In the genomic region with DNA sequence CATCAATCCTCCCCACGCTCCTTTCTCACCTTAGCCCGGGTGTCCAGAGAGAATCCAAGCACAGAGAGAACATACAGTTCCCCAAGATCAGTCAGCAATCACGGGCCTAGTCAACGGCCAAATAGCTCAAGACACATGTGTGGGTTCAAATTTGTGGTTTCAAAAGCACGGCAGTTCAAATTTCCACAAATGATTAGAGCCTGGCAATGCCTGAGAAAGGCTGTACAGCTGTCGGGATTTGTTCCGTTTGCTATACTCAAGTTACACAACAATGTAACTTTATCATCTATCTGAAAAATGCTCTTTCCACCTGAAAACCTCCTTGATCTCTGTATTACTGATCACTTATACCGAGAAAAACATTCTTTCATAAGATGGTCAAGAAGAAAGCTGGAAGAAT, we compare ENCODE assay signal across 8 mouse cellular contexts. TPM values are rescaled to one million over a fixed set of nuclear protein-coding genes. Genes with fewer than 3 reads are reported as not detected.
DNase-seq lines count a peak whose midpoint lies in the region; ATAC-seq and TF ChIP-seq lines count a peak whose summit lies in the region.

No protein-coding gene starts in this region.

- no peak for TF ChIP-seq CTCF in kidney, postnatal 0 days (IDR thresholded peaks at IDR 0.05; ENCODE audit: low read depth)
- TF ChIP-seq CTCF in intestine, postnatal 0 days (IDR thresholded peaks at IDR 0.05; ENCODE audit: low read depth): no peak

- no peaks in the 10 kb centered on the region for H3K27me3 ChIP-seq in kidney, postnatal 0 days (ENCODE audit: insufficient read depth, low read length)
- H3K27me3 ChIP-seq in forebrain, embryonic 11.5 days (ENCODE audit: control insufficient read depth, insufficient read depth, low read length): peaks cover 2% of the 10 kb centered on the region; the same call in 1 of the 2 replicates
- 0 out of 2 replicates have a peak, but pooled peaks cover 2% of the 10 kb centered on the region for H3K27me3 ChIP-seq in intestine, postnatal 0 days (replicated peaks; ENCODE audit: control insufficient read depth, insufficient read depth, low read length)
- H3K27me3 ChIP-seq in neural tube, embryonic 13.5 days: peaks cover 12% of the 10 kb centered on the region; the same call in 1 of the 2 replicates

- no peak for ATAC-seq in kidney, postnatal 0 days (replicated peaks; ENCODE audit: low FRiP score, low read depth)
- no peak for ATAC-seq in forebrain, embryonic 11.5 days (replicated peaks; ENCODE audit: low FRiP score)
- 0 out of 2 replicates have a peak, but pooled peaks have one; percentile 3 for ATAC-seq in intestine, postnatal 0 days
- ATAC-seq in neural tube, embryonic 13.5 days (ENCODE audit: low read depth): no peak

- peak overlapping the region; percentile 96 for H3K4me2 ChIP-seq in kidney, postnatal 0 days (ENCODE audit: low read length)
- H3K4me2 ChIP-seq in forebrain, embryonic 11.5 days (ENCODE audit: low read depth, low read length, severe bottlenecking): peak overlapping the region; percentile 89
- peak overlapping the region; percentile 95 for H3K4me2 ChIP-seq in intestine, postnatal 0 days (replicated peaks; ENCODE audit: low read depth)
- peak overlapping the region; percentile 88 for H3K4me2 ChIP-seq in neural tube, embryonic 13.5 days

- no peaks in the 10 kb centered on the region for H3K9me3 ChIP-seq in kidney, postnatal 0 days (replicated peaks; ENCODE audit: low read length)
- no peaks in the 10 kb centered on the region for H3K9me3 ChIP-seq in forebrain, embryonic 11.5 days (ENCODE audit: control insufficient read depth, low read length)
- H3K9me3 ChIP-seq in intestine, postnatal 0 days (ENCODE audit: control insufficient read depth): no peaks in the 10 kb centered on the region
- peaks cover 3% of the 10 kb centered on the region; the same call in 1 of the 2 replicates for H3K9me3 ChIP-seq in neural tube, embryonic 13.5 days

- H3K4me1 ChIP-seq in kidney, postnatal 0 days (replicated peaks; ENCODE audit: insufficient read depth, low read length): peaks cover 8% of the 10 kb centered on the region; the same call in 1 of the 2 replicates
- H3K4me1 ChIP-seq in forebrain, embryonic 11.5 days (replicated peaks; ENCODE audit: control insufficient read depth, insufficient read depth, low read length): peaks cover 2% of the 10 kb centered on the region; the same call in 1 of the 2 replicates
- no peaks in the 10 kb centered on the region; the same call in 1 of the 2 replicates for H3K4me1 ChIP-seq in intestine, postnatal 0 days (replicated peaks; ENCODE audit: control insufficient read depth, insufficient read depth, low read length)
- peaks cover 13% of the 10 kb centered on the region for H3K4me1 ChIP-seq in neural tube, embryonic 13.5 days (replicated peaks)

- no peak overlapping the region for H3K4me3 ChIP-seq in kidney, postnatal 0 days (replicated peaks; ENCODE audit: low read depth, low read length)
- H3K4me3 ChIP-seq in forebrain, embryonic 11.5 days (ENCODE audit: low read depth, low read length): peak overlapping the region; percentile 44; the same call in 1 of the 2 replicates
- no peak overlapping the region for H3K4me3 ChIP-seq in intestine, postnatal 0 days (ENCODE audit: low read depth, low read length)
- peak overlapping the region; percentile 71 for H3K4me3 ChIP-seq in neural tube, embryonic 13.5 days

- H3K36me3 ChIP-seq in kidney, postnatal 0 days (ENCODE audit: insufficient read depth, low read length): no peaks in the 10 kb centered on the region
- no peaks in the 10 kb centered on the region for H3K36me3 ChIP-seq in forebrain, embryonic 11.5 days (ENCODE audit: control insufficient read depth, insufficient read depth, low read length)
- no peaks in the 10 kb centered on the region for H3K36me3 ChIP-seq in intestine, postnatal 0 days (ENCODE audit: control insufficient read depth, insufficient read depth)
- no peaks in the 10 kb centered on the region for H3K36me3 ChIP-seq in neural tube, embryonic 13.5 days

- DNase-seq in kidney, postnatal 0 days (ENCODE audit: low spot score): no peak
- no peak for DNase-seq in kidney, adult 11 months
- no peak for DNase-seq in forebrain, embryonic 11.5 days (ENCODE audit: low spot score)
- DNase-seq in adrenal gland, adult (ENCODE audit: inconsistent age in 2 of 2, low spot score in 1 of 2): no peak
- no peak for DNase-seq in cerebellum, postnatal 36 days
- no peak for DNase-seq in gastrocnemius, postnatal 14 days

- peak overlapping the region; percentile 50; the same call in 1 of the 2 replicates for H3K27ac ChIP-seq in kidney, postnatal 0 days
- no peak overlapping the region for H3K27ac ChIP-seq in forebrain, embryonic 11.5 days (ENCODE audit: low read depth, low read length)
- no peak overlapping the region for H3K27ac ChIP-seq in intestine, postnatal 0 days (ENCODE audit: low read depth, low read length)
- peak overlapping the region; percentile 29 for H3K27ac ChIP-seq in neural tube, embryonic 13.5 days (replicated peaks)

- WGBS in kidney, postnatal 0 days: 50% methylated on average over 8 of the region's 8 CpGs
- WGBS in forebrain, embryonic 11.5 days: 66% methylated on average over 8 of the region's 8 CpGs
- WGBS in intestine, postnatal 0 days: 55% methylated on average over 8 of the region's 8 CpGs
- 72% methylated on average over 8 of the region's 8 CpGs for WGBS in neural tube, embryonic 13.5 days

- intact Hi-C loops in gastrocnemius, postnatal 14 days (cut with DNase I; ENCODE audit: low total_unique reads): no loop called here

- H3K9ac ChIP-seq in kidney, postnatal 0 days (ENCODE audit: low read depth, low read length): no peak overlapping the region
- peak overlapping the region; percentile 55; the same call in 1 of the 2 replicates for H3K9ac ChIP-seq in forebrain, embryonic 11.5 days (ENCODE audit: low read length)
- H3K9ac ChIP-seq in intestine, postnatal 0 days (ENCODE audit: low read depth, low read length): no peak overlapping the region
- H3K9ac ChIP-seq in neural tube, embryonic 13.5 days: peak overlapping the region; percentile 82; the same call in 1 of the 2 replicates

RNA-seq across cellular contexts. Expression of a gene that starts 0.5 kb away (rescaled TPM):
- polyA plus RNA-seq in kidney, postnatal 0 days (2015; fragmentation: Nextera tagmentation; extraction: Ambion mirVana): 34.8 and 37.2 TPM in 2 replicates
- not detected in 2 replicates for polyA plus RNA-seq in forebrain, embryonic 11.5 days (2014; fragmentation: Nextera tagmentation; extraction: Ambion mirVana)
- polyA plus RNA-seq in intestine, postnatal 0 days (2015; fragmentation: Nextera tagmentation; extraction: Ambion mirVana): 8.4 TPM in 2 replicates
- polyA plus RNA-seq in neural tube, embryonic 13.5 days (2015; fragmentation: Nextera tagmentation; extraction: Ambion mirVana): 0.14 TPM in 1 of 2 replicates, not detected in the other
- under 1 TPM; 0.39 to 0.60 TPM for total RNA-seq in gastrocnemius, postnatal 14 days (2021)

RNA-seq across cellular contexts. Expression of a gene that starts 39.1 kb away (rescaled TPM):
- 11.8 and 13.3 TPM in 2 replicates for polyA plus RNA-seq in kidney, postnatal 0 days (2015; fragmentation: Nextera tagmentation; extraction: Ambion mirVana)
- 0.08 TPM in 1 of 2 replicates, not detected in the other for polyA plus RNA-seq in forebrain, embryonic 11.5 days (2014; fragmentation: Nextera tagmentation; extraction: Ambion mirVana)
- 0.47 and 0.52 TPM in 2 replicates for polyA plus RNA-seq in intestine, postnatal 0 days (2015; fragmentation: Nextera tagmentation; extraction: Ambion mirVana)
- polyA plus RNA-seq in neural tube, embryonic 13.5 days (2015; fragmentation: Nextera tagmentation; extraction: Ambion mirVana): not detected in 2 replicates
- total RNA-seq in gastrocnemius, postnatal 14 days (2021): under 1 TPM; 0.37 to 0.38 TPM

Comparison
In these comparisons a context has a peak if more than half of its experiments do, and no peak if none do; other contexts are left out.
1. H3K27ac ChIP-seq: peak in kidney, postnatal 0 days (single experiment) and neural tube, embryonic 13.5 days (single experiment); none in forebrain, embryonic 11.5 days (single experiment) and intestine, postnatal 0 days (single experiment).
2. H3K4me3 ChIP-seq: peak in forebrain, embryonic 11.5 days (single experiment) and neural tube, embryonic 13.5 days (single experiment); none in kidney, postnatal 0 days (single experiment) and intestine, postnatal 0 days (single experiment).
3. H3K9ac ChIP-seq: peak in forebrain, embryonic 11.5 days (single experiment) and neural tube, embryonic 13.5 days (single experiment); none in kidney, postnatal 0 days (single experiment) and intestine, postnatal 0 days (single experiment).
4. Peak in every context shown above with its lines, with median percentiles within 50 percentile points of each other: H3K4me2 ChIP-seq.